Mouse (Mus musculus): ENCODE results near the gene Vangl1. TPM values are rescaled to one million over a fixed set of nuclear protein-coding genes. Genes with fewer than 3 reads are reported as not detected.

Gene Vangl1
- total and polyA plus RNA-seq, 2 experiments from 2014 or later: 5.7 to 6.5 TPM

GRCm38 (mm10) chr3:102138899-102139298 is 65.6 kb downstream of the Vangl1 start:
- 81% methylated on average over 6 of the region's 6 CpGs for WGBS
- H3K9ac ChIP-seq: no peak overlapping the region
- ATAC-seq: no peak

DNA sequence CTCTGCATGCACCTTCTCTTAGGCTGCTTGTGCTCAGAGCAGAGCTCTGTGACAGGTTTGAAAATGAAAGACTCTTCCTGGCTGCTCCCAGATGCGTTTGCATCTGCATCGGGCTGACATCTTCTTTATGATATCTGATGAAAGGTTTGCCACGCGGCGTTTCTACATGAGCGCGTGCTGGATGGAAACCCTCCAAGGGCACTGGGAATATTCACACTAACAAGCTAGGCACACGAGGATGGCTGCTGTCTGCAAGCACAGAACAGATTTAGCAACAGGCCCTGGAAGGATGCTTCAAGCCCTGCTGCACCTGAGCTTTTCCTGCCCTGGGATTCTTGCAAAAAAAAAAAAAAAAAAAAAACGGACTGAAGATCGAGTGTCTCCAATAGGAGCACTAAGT is 67.3 kb downstream of the Vangl1 start:
- Histone ChIP-seq H3K27me3 (ENCODE audit: insufficient read depth, low read length) (no peaks in the 10 kb centered on the region), H3K4me2 (ENCODE audit: low read depth) (no peak overlapping the region), H3K36me3 (ENCODE audit: insufficient read depth) (no peaks in the 10 kb centered on the region), H3K27ac (ENCODE audit: low read depth, low read length) (0 out of 2 replicates have a peak overlapping the region, but pooled peaks have one; percentile 36), H3K4me1 (ENCODE audit: insufficient read depth) (0 out of 2 replicates have a peak, but pooled peaks cover 3% of the 10 kb centered on the region), H3K4me3 (ENCODE audit: low read depth, low read length) (no peak overlapping the region), H3K9me3 (ENCODE audit: low read length) (no peaks in the 10 kb centered on the region), H3K9ac (no peak overlapping the region)
- peak; percentile 25; the same call in 1 of the 2 replicates for ATAC-seq
- DNase-seq: peak; percentile 38
- TF ChIP-seq CTCF (IDR thresholded peaks at IDR 0.05; ENCODE audit: low read depth): no peak
- 59% methylated on average over 10 of the region's 10 CpGs for WGBS

More at GRCm38 (mm10) chr3:102138899-102139298, 65.6 kb downstream of the Vangl1 start:
- no peaks in the 10 kb centered on the region for H3K9me3 ChIP-seq (ENCODE audit: low read length)
- H3K27me3 ChIP-seq (ENCODE audit: insufficient read depth, low read length): no peaks in the 10 kb centered on the region
- H3K4me2 ChIP-seq (ENCODE audit: low read depth): no peak overlapping the region
- no peak for TF ChIP-seq CTCF (IDR thresholded peaks at IDR 0.05; ENCODE audit: low read depth)
- H3K36me3 ChIP-seq (ENCODE audit: insufficient read depth): no peaks in the 10 kb centered on the region
- H3K27ac ChIP-seq (ENCODE audit: low read depth, low read length): no peak overlapping the region
- H3K4me3 ChIP-seq (ENCODE audit: low read depth, low read length): no peak overlapping the region
- no peak for DNase-seq
- H3K4me1 ChIP-seq (ENCODE audit: insufficient read depth): 0 out of 2 replicates have a peak, but pooled peaks cover 3% of the 10 kb centered on the region

DNA sequence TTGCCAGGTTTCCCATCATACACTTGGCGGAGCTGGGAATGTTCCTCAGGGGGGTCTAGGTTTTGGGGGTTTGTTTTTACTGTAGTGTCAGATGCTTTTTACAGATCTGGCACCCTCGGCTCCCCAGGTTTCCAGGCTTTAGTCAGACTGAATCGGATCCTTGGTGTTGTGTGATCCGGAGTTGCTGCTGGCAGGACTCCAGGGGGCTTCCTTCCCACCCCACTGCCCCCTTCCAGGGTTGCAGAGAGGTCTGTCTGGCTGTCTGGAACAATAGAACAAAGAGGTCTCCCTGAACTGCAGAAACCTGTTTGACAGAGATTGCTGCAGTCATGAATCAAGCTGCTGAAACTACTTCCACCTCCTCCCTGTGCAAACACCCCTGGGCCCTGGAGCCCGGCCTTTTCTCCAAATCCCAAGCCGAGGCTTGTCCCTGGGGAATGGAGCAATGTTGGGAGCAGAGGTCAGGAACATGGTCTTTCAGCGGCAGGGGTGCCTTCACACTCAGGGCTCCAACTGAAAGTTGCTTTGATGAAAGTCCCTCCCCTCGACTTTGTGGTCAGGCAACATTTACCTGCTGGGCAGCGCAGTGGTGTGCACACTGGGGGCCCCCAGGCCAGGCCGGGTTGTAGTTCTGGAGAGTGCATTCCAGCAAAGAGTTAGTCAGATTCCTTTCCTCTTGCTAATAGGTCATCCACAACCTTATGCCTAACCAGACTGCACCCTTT is 68.9 kb downstream of the Vangl1 start:
- no peaks in the 10 kb centered on the region for H3K36me3 ChIP-seq (ENCODE audit: insufficient read depth)
- no peaks in the 10 kb centered on the region for H3K9me3 ChIP-seq (ENCODE audit: low read length)
- DNase-seq (no peak), ATAC-seq (no peak; the same call in 1 of the 2 replicates)
- 24% methylated on average over 10 of the region's 10 CpGs for WGBS
- no peak for TF ChIP-seq CTCF (IDR thresholded peaks at IDR 0.05; ENCODE audit: low read depth)
- no peak overlapping the region for H3K4me2 ChIP-seq (ENCODE audit: low read depth)
- no peak overlapping the region for H3K9ac ChIP-seq
- no peak overlapping the region for H3K4me3 ChIP-seq (ENCODE audit: low read depth, low read length)
- H3K4me1 ChIP-seq (ENCODE audit: insufficient read depth): 0 out of 2 replicates have a peak, but pooled peaks cover 3% of the 10 kb centered on the region
- no peak overlapping the region for H3K27ac ChIP-seq (ENCODE audit: low read depth, low read length)
- H3K27me3 ChIP-seq (ENCODE audit: insufficient read depth, low read length): no peaks in the 10 kb centered on the region

- H3K4me1 ChIP-seq (ENCODE audit: insufficient read depth): 0 out of 2 replicates have a peak, but pooled peaks cover 3% of the 10 kb centered on the region
- no peaks in the 10 kb centered on the region for H3K27me3 ChIP-seq (ENCODE audit: insufficient read depth, low read length)
- no peak for TF ChIP-seq CTCF (IDR thresholded peaks at IDR 0.05; ENCODE audit: low read depth)
- no peak overlapping the region for H3K4me3 ChIP-seq (ENCODE audit: low read depth, low read length)
- H3K27ac ChIP-seq (ENCODE audit: low read depth, low read length): no peak overlapping the region
- H3K9me3 ChIP-seq (ENCODE audit: low read length): no peaks in the 10 kb centered on the region
- no peak for DNase-seq
- H3K9ac ChIP-seq: no peak overlapping the region
- H3K36me3 ChIP-seq (ENCODE audit: insufficient read depth): no peaks in the 10 kb centered on the region
- no peak for ATAC-seq
- WGBS: 87% methylated on average over 9 of the region's 9 CpGs
- H3K4me2 ChIP-seq (ENCODE audit: low read depth): no peak overlapping the region
Measured at GRCm38 (mm10) chr3:102131627-102132324, 72.7 kb downstream of the Vangl1 start.

DNA sequence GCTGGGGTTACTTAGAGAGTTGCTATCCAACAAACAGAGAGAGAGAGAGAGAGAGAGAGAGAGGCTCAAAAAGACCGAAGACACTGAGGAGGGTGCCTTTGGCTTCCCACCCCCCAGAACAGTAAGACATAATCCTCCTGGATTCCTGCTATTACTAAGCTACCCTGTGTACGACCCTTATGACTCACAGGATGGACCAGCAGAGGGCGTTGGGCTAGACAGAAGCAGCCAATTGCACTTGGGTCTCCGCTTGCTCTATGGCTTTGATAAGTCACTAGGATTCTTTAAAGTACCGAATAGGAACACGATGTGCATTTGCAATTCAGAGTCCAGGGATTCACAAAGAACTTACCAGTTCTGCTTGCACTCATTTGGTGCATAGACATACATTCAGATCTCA is 74.0 kb downstream of the Vangl1 start:
- no peaks in the 10 kb centered on the region for H3K9me3 ChIP-seq (ENCODE audit: low read length)
- no peak overlapping the region for H3K4me2 ChIP-seq (ENCODE audit: low read depth)
- 0 out of 2 replicates have a peak, but pooled peaks cover 3% of the 10 kb centered on the region for H3K4me1 ChIP-seq (ENCODE audit: insufficient read depth)
- TF ChIP-seq CTCF (IDR thresholded peaks at IDR 0.05; ENCODE audit: low read depth): peak; percentile 15; the same call in 1 of the 2 replicates
- no peak overlapping the region for H3K4me3 ChIP-seq (ENCODE audit: low read depth, low read length)
- no peaks in the 10 kb centered on the region for H3K27me3 ChIP-seq (ENCODE audit: insufficient read depth, low read length)
- ATAC-seq (no peak), DNase-seq (no peak)
- H3K36me3 ChIP-seq (ENCODE audit: insufficient read depth): no peaks in the 10 kb centered on the region
- WGBS: 59% methylated on average over 6 of the region's 6 CpGs
- H3K9ac ChIP-seq: no peak overlapping the region
- no peak overlapping the region for H3K27ac ChIP-seq (ENCODE audit: low read depth, low read length)

DNA sequence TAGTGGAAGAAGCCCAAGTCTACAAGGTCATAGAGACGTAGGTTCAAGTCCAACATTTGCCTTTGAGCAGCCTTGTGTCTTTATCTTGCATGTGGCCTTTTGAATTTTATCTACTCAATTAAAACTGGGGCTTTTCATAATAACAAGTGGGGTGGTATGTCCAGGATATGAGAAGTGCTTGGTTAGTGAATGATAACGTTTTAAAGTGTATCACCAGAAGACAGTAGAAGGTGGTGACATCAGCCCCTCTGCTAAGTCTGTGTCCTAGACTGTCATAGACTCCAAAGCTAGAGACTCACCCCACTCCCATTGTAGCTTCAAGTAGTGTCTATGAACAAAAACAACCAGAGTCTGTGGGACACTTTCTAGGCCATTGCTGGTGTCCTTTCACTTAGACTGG is 76.3 kb downstream of the Vangl1 start:
- no peaks in the 10 kb centered on the region for H3K4me1 ChIP-seq (ENCODE audit: insufficient read depth)
- ATAC-seq (no peak), DNase-seq (no peak)
- WGBS: 94% methylated on average over 2 of the region's 2 CpGs
- H3K9me3 ChIP-seq (ENCODE audit: low read length): no peaks in the 10 kb centered on the region
- no peak overlapping the region for H3K4me2 ChIP-seq (ENCODE audit: low read depth)
- H3K4me3 ChIP-seq (ENCODE audit: low read depth, low read length): no peak overlapping the region
- TF ChIP-seq CTCF (IDR thresholded peaks at IDR 0.05; ENCODE audit: low read depth): no peak
- no peak overlapping the region for H3K9ac ChIP-seq
- H3K36me3 ChIP-seq (ENCODE audit: insufficient read depth): no peaks in the 10 kb centered on the region
- H3K27me3 ChIP-seq (ENCODE audit: insufficient read depth, low read length): no peaks in the 10 kb centered on the region
- no peak overlapping the region for H3K27ac ChIP-seq (ENCODE audit: low read depth, low read length)

GRCm38 (mm10) chr3:102127114-102127513 is 77.4 kb downstream of the Vangl1 start:
- H3K27ac ChIP-seq (ENCODE audit: low read depth, low read length): no peak overlapping the region
- H3K9me3 ChIP-seq (ENCODE audit: low read length): no peaks in the 10 kb centered on the region
- DNase-seq: no peak
- no peak overlapping the region for H3K9ac ChIP-seq
- no peak for TF ChIP-seq CTCF (IDR thresholded peaks at IDR 0.05; ENCODE audit: low read depth)
- 94% methylated on average over 2 of the region's 2 CpGs for WGBS
- no peaks in the 10 kb centered on the region for H3K27me3 ChIP-seq (ENCODE audit: insufficient read depth, low read length)
- no peaks in the 10 kb centered on the region for H3K36me3 ChIP-seq (ENCODE audit: insufficient read depth)
- no peak overlapping the region for H3K4me3 ChIP-seq (ENCODE audit: low read depth, low read length)
- H3K4me1 ChIP-seq (ENCODE audit: insufficient read depth): no peaks in the 10 kb centered on the region
- ATAC-seq: no peak
- no peak overlapping the region for H3K4me2 ChIP-seq (ENCODE audit: low read depth)
